Mouse (Mus musculus): ENCODE data around the gene Lck. TPM values are rescaled to one million over a fixed set of nuclear protein-coding genes. Genes with fewer than 3 reads are reported as not detected.
A peak's percentile ranks its signal among the peaks of the same experiment; 100 is the strongest.

Gene Lck
- polyA plus RNA-seq, 1 experiment, result 1.7 TPM

GRCm38 (mm10) chr4:129502327-129502888 is 71.0 kb downstream of the Lck start:
- peaks cover 71% of the 10 kb centered on the region for H3K4me1 ChIP-seq
- H3K27me3 ChIP-seq (replicated peaks), result peaks cover 35% of the 10 kb centered on the region
- no peaks in the 10 kb centered on the region for H3K36me3 ChIP-seq (replicated peaks; ENCODE audit: low read length)
- TF ChIP-seq FLI1 (IDR thresholded peaks at IDR 0.05; ENCODE audit: low read length) (no peak), GATA1 (IDR thresholded peaks at IDR 0.05; ENCODE audit: borderline replicate concordance, low read length) (no peak)
- peak overlapping the region; percentile 51 for H3K4me3 ChIP-seq (replicated peaks)
- H3K9me3 ChIP-seq, result no peaks in the 10 kb centered on the region

GRCm38 (mm10) chr4:129500607-129501566 is 72.6 kb downstream of the Lck start:
- Histone ChIP-seq H3K4me3 (replicated peaks) (peak overlapping the region; percentile 94), H3K27me3 (replicated peaks) (peaks cover 29% of the 10 kb centered on the region), H3K36me3 (replicated peaks; ENCODE audit: low read length) (no peaks in the 10 kb centered on the region), H3K4me1 (peaks cover 86% of the 10 kb centered on the region), H3K9me3 (no peaks in the 10 kb centered on the region)
- TF ChIP-seq GATA1 (IDR thresholded peaks at IDR 0.05; ENCODE audit: borderline replicate concordance, low read length) (no peak), FLI1 (IDR thresholded peaks at IDR 0.05; ENCODE audit: low read length) (no peak)

GRCm38 (mm10) chr4:129500017-129500416 is 73.4 kb downstream of the Lck start:
- Histone ChIP-seq H3K27me3 (replicated peaks) (peaks cover 23% of the 10 kb centered on the region), H3K4me1 (peaks cover 91% of the 10 kb centered on the region), H3K4me3 (replicated peaks) (peak overlapping the region; percentile 94), H3K9me3 (no peaks in the 10 kb centered on the region), H3K36me3 (replicated peaks; ENCODE audit: low read length) (no peaks in the 10 kb centered on the region)
- no peak for TF ChIP-seq GATA1 (IDR thresholded peaks at IDR 0.05; ENCODE audit: borderline replicate concordance, low read length)
- no peak for TF ChIP-seq FLI1 (IDR thresholded peaks at IDR 0.05; ENCODE audit: low read length)

GRCm38 (mm10) chr4:129498941-129499340 is 74.5 kb downstream of the Lck start:
- Histone ChIP-seq H3K4me1 (peaks cover 92% of the 10 kb centered on the region), H3K36me3 (replicated peaks; ENCODE audit: low read length) (no peaks in the 10 kb centered on the region), H3K4me3 (replicated peaks) (no peak overlapping the region), H3K9me3 (no peaks in the 10 kb centered on the region), H3K27me3 (replicated peaks) (peaks cover 23% of the 10 kb centered on the region)
- TF ChIP-seq GATA1 (IDR thresholded peaks at IDR 0.05; ENCODE audit: borderline replicate concordance, low read length), result no peak
- TF ChIP-seq FLI1 (IDR thresholded peaks at IDR 0.05; ENCODE audit: low read length), result no peak

Other genes starting within 250 kb of the Lck start
- gene Rbbp4, start 238.3 kb downstream of the Lck start, polyA plus RNA-seq (2012; ENCODE audit: insufficient read depth, low replicate concordance), result 2.0 and 20.5 TPM in 2 replicates
- 3.9 TPM in 1 of 2 replicates, not detected in the other for gene Zbtb8os, start 237.9 kb downstream of the Lck start, polyA plus RNA-seq (2012; ENCODE audit: insufficient read depth, low replicate concordance)
- 0.29 TPM in 1 of 2 replicates, not detected in the other for gene Zbtb8a, start 195.5 kb downstream of the Lck start, polyA plus RNA-seq (2012; ENCODE audit: insufficient read depth, low replicate concordance)
- not detected in 2 replicates for gene Zbtb8b, start 132.8 kb downstream of the Lck start, polyA plus RNA-seq (2012; ENCODE audit: insufficient read depth, low replicate concordance)
- gene Bsdc1, start 112.1 kb downstream of the Lck start, polyA plus RNA-seq (2012; ENCODE audit: insufficient read depth, low replicate concordance), result 19.2 and 43.3 TPM in 2 replicates
- not detected in 2 replicates for gene Tssk3, start 82.6 kb downstream of the Lck start, polyA plus RNA-seq (2012; ENCODE audit: insufficient read depth, low replicate concordance)
- gene Fam229a, start 82.5 kb downstream of the Lck start, polyA plus RNA-seq (2012; ENCODE audit: insufficient read depth, low replicate concordance), result 2.1 TPM in 1 of 2 replicates, not detected in the other
- gene Marcksl1, start 60.1 kb downstream of the Lck start, polyA plus RNA-seq (2012; ENCODE audit: insufficient read depth, low replicate concordance), result 5.0 and 61.7 TPM in 2 replicates
- gene Hdac1, start 30.9 kb downstream of the Lck start, polyA plus RNA-seq (2012; ENCODE audit: insufficient read depth, low replicate concordance), result 6.0 and 38.0 TPM in 2 replicates
- gene Fam167b, start 4.9 kb upstream of the Lck start, polyA plus RNA-seq (2012; ENCODE audit: insufficient read depth, low replicate concordance), result not detected in 2 replicates
- 54.3 and 121 TPM in 2 replicates for gene Eif3i, start 27.0 kb upstream of the Lck start, polyA plus RNA-seq (2012; ENCODE audit: insufficient read depth, low replicate concordance)
- 305 and 342 TPM in 2 replicates for gene Tmem234, start 27.0 kb upstream of the Lck start, polyA plus RNA-seq (2012; ENCODE audit: insufficient read depth, low replicate concordance)
- 0.46 TPM in 1 of 2 replicates, not detected in the other for gene Dcdc2b, start 40.6 kb upstream of the Lck start, polyA plus RNA-seq (2012; ENCODE audit: insufficient read depth, low replicate concordance)
- 9.7 TPM in 1 of 2 replicates, not detected in the other for gene Iqcc, start 45.5 kb upstream of the Lck start, polyA plus RNA-seq (2012; ENCODE audit: insufficient read depth, low replicate concordance)
- gene Ccdc28b, start 50.3 kb upstream of the Lck start, polyA plus RNA-seq (2012; ENCODE audit: insufficient read depth, low replicate concordance), result 32.9 and 39.7 TPM in 2 replicates
- 17.9 and 24.0 TPM in 2 replicates for gene Txlna, start 67.4 kb upstream of the Lck start, polyA plus RNA-seq (2012; ENCODE audit: insufficient read depth, low replicate concordance)
- gene Kpna6, start 99.1 kb upstream of the Lck start, polyA plus RNA-seq (2012; ENCODE audit: insufficient read depth, low replicate concordance), result 6.8 and 9.0 TPM in 2 replicates
- gene Tmem39b, start 123.2 kb upstream of the Lck start, polyA plus RNA-seq (2012; ENCODE audit: insufficient read depth, low replicate concordance), result 51.4 and 264 TPM in 2 replicates
- gene Khdrbs1, start 168.7 kb upstream of the Lck start, polyA plus RNA-seq (2012; ENCODE audit: insufficient read depth, low replicate concordance), result 67.0 and 99.6 TPM in 2 replicates
- gene Ptp4a2, start 237.6 kb upstream of the Lck start, polyA plus RNA-seq (2012; ENCODE audit: insufficient read depth, low replicate concordance), result 14.5 and 30.1 TPM in 2 replicates